In the genomic region with DNA sequence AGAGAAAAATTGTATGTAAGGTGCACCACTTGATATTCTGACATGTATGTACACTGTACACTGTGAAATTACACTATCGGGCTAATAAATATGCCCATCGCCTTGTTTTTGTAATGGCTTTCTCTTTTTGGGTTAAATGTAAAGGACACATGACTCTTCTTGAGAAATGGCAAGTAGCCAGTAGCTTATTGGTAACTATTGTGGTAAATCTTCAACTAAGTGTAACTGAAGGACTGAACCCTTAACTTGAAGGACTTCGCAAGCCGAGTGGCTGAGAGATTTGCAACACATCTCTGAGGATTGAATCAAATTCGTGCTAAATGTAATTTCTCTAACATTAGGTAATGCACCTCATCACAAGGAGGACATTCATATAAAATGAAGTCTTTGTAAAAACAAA, we compare ENCODE assay signal across 14 mouse cellular contexts.
"Had no signal": no experiment of that assay in that cellular context is flagged by ENCODE, and none has a peak within 500 bp of the region (broad histone marks: within the 10 kb centered on the region; RNA-seq: fewer than 3 reads in every experiment).

No protein-coding gene starts in this region.

- H3K4me1 ChIP-seq: megakaryocyte, embryonic 14.5 days; neural tube, embryonic 12.5 days; stomach, embryonic 15.5 days had no signal

- H3K36me3 ChIP-seq: midbrain, embryonic 13.5 days; midbrain, embryonic 15.5 days; neural tube, embryonic 12.5 days; stomach, embryonic 15.5 days had no signal

- H3K9ac ChIP-seq: lung, embryonic 14.5 days; midbrain, embryonic 13.5 days; midbrain, embryonic 15.5 days; neural tube, embryonic 12.5 days; stomach, embryonic 15.5 days had no signal

- H3K27ac ChIP-seq: macrophage; midbrain, embryonic 13.5 days; midbrain, embryonic 15.5 days; neural tube, embryonic 12.5 days; stomach, embryonic 15.5 days; stomach, postnatal 0 days had no signal

- H3K27me3 ChIP-seq: megakaryocyte, embryonic 14.5 days; midbrain, embryonic 13.5 days; midbrain, embryonic 15.5 days; neural tube, embryonic 12.5 days; stomach, embryonic 15.5 days had no signal

- ATAC-seq: midbrain, embryonic 13.5 days; midbrain, embryonic 15.5 days had no signal

- H3K4me3 ChIP-seq: megakaryocyte, embryonic 14.5 days; midbrain, embryonic 13.5 days; midbrain, embryonic 15.5 days; neural tube, embryonic 12.5 days; stomach, embryonic 15.5 days had no signal

- H3K4me2 ChIP-seq: lung, embryonic 14.5 days; midbrain, embryonic 11.5 days; midbrain, embryonic 13.5 days; midbrain, embryonic 15.5 days; neural tube, embryonic 12.5 days; stomach, embryonic 15.5 days had no signal

- H3K9me3 ChIP-seq: megakaryocyte, embryonic 14.5 days; midbrain, embryonic 13.5 days; midbrain, embryonic 15.5 days; neural tube, embryonic 12.5 days; stomach, embryonic 15.5 days had no signal

- DNase-seq: lung, embryonic 14.5 days; lung, postnatal 10 days; right cerebral cortex, postnatal 14 days; thymus, adult 2 months; thymus, postnatal 25 days; thymus, postnatal 4 days had no signal
